Mouse (Mus musculus) splenic B cell, adult 2 months (primary cell): ENCODE measurements around the gene Osbpl9.

Source experiments
- DNase-seq: peaks from one replicate; pipeline ENCODE4 v3.0.0-alpha.2; 2011; ENCODE audit warnings: low read depth, low spot score
- H3K27me3 ChIP-seq: 2 replicates; pipeline ENCODE4 v1.6.1; 2012; ENCODE audit warnings: mild to moderate bottlenecking, low read length, moderate library complexity, mixed read lengths; ENCODE audit not compliant: control insufficient read depth, poor library complexity, insufficient read depth, severe bottlenecking
- H3K36me3 ChIP-seq: 2 replicates; pipeline ENCODE4 v1.6.1; 2012; ENCODE audit warnings: mild to moderate bottlenecking, low read length, moderate library complexity, mixed read lengths; ENCODE audit not compliant: control insufficient read depth, poor library complexity, insufficient read depth, severe bottlenecking

Gene Osbpl9

GRCm38 (mm10) chr4:109134955-109135354, 67.1 kb downstream of the Osbpl9 start:
- DNase-seq: peak; percentile 53
- H3K36me3 ChIP-seq: peaks cover 2% of the 10 kb centered on the region; the same call in 1 of the 2 replicates
- H3K27me3 ChIP-seq: no peaks in the 10 kb centered on the region

- no peak for DNase-seq
- Histone ChIP-seq H3K27me3 (no peaks in the 10 kb centered on the region), H3K36me3 (peaks cover 2% of the 10 kb centered on the region; the same call in 1 of the 2 replicates)
Observed at GRCm38 (mm10) chr4:109131256-109131872, 70.7 kb downstream of the Osbpl9 start.

GRCm38 (mm10) chr4:109128971-109129370, 73.1 kb downstream of the Osbpl9 start:
- Histone ChIP-seq H3K27me3 (no peaks in the 10 kb centered on the region), H3K36me3 (peaks cover 2% of the 10 kb centered on the region; the same call in 1 of the 2 replicates)
- DNase-seq: no peak

- peaks cover 2% of the 10 kb centered on the region; the same call in 1 of the 2 replicates for H3K36me3 ChIP-seq
- H3K27me3 ChIP-seq: no peaks in the 10 kb centered on the region
- no peak for DNase-seq
Observed at GRCm38 (mm10) chr4:109128017-109128416, 74.1 kb downstream of the Osbpl9 start.

- DNase-seq: no peak
- H3K36me3 ChIP-seq: no peaks in the 10 kb centered on the region
- H3K27me3 ChIP-seq: no peaks in the 10 kb centered on the region
Observed at GRCm38 (mm10) chr4:109126834-109127564, 75.1 kb downstream of the Osbpl9 start.

- no peak for DNase-seq
- H3K27me3 ChIP-seq: no peaks in the 10 kb centered on the region
- no peaks in the 10 kb centered on the region for H3K36me3 ChIP-seq
Observed at GRCm38 (mm10) chr4:109125746-109126425, 76.2 kb downstream of the Osbpl9 start.

GRCm38 (mm10) chr4:109122830-109123555, 79.1 kb downstream of the Osbpl9 start:
- no peaks in the 10 kb centered on the region for H3K27me3 ChIP-seq
- DNase-seq: no peak
- H3K36me3 ChIP-seq: no peaks in the 10 kb centered on the region

- no peaks in the 10 kb centered on the region for H3K36me3 ChIP-seq
- H3K27me3 ChIP-seq: no peaks in the 10 kb centered on the region
- no peak for DNase-seq
Observed at GRCm38 (mm10) chr4:109120735-109121134, 81.3 kb downstream of the Osbpl9 start.

GRCm38 (mm10) chr4:109119641-109120125, 82.4 kb downstream of the Osbpl9 start:
- no peaks in the 10 kb centered on the region for H3K27me3 ChIP-seq
- DNase-seq: peak; percentile 47
- H3K36me3 ChIP-seq: no peaks in the 10 kb centered on the region

GRCm38 (mm10) chr4:109118327-109118659, 83.8 kb downstream of the Osbpl9 start:
- no peaks in the 10 kb centered on the region for H3K27me3 ChIP-seq
- no peaks in the 10 kb centered on the region for H3K36me3 ChIP-seq
- DNase-seq: no peak

- H3K27me3 ChIP-seq: no peaks in the 10 kb centered on the region
- peak; percentile 93 for DNase-seq
- no peaks in the 10 kb centered on the region for H3K36me3 ChIP-seq
Observed at GRCm38 (mm10) chr4:109117596-109118326, 84.3 kb downstream of the Osbpl9 start.

GRCm38 (mm10) chr4:109116938-109117337, 85.1 kb downstream of the Osbpl9 start:
- no peaks in the 10 kb centered on the region for H3K27me3 ChIP-seq
- no peak for DNase-seq
- H3K36me3 ChIP-seq: no peaks in the 10 kb centered on the region

- no peaks in the 10 kb centered on the region for H3K36me3 ChIP-seq
- DNase-seq: peak; percentile 35
- no peaks in the 10 kb centered on the region for H3K27me3 ChIP-seq
Observed at GRCm38 (mm10) chr4:109116494-109116893, 85.6 kb downstream of the Osbpl9 start.

GRCm38 (mm10) chr4:109115742-109116141, 86.3 kb downstream of the Osbpl9 start:
- Histone ChIP-seq H3K36me3 (no peaks in the 10 kb centered on the region), H3K27me3 (no peaks in the 10 kb centered on the region)
- DNase-seq: no peak
